Comparison of ENCODE assay signal across 2 mouse cellular contexts in genomic region chr11:116259461-116259860, GRCm38 (mm10).
TF ChIP-seq lines count a peak whose summit lies in the region.

No protein-coding gene starts in this region.

TF ChIP-seq in C2C12, 6 proteins besides CTCF, POLR2A, EP300 and RAD21:
- peak; percentile 57 for TF ChIP-seq MYOD1 (IDR thresholded peaks at IDR 0.05; ENCODE audit: control insufficient read depth, insufficient read length, low read depth)
- no peak for TF ChIP-seq USF1 (IDR thresholded peaks at IDR 0.05; ENCODE audit: low read depth)
- peak; percentile 10 for TF ChIP-seq MAX (IDR thresholded peaks at IDR 0.05)
TF ChIP-seq in C2C12: peak in this region for 2.

TF ChIP-seq in MEL, 35 proteins besides CTCF, POLR2A, EP300 and RAD21:
- TF ChIP-seq ZMIZ1 (IDR thresholded peaks at IDR 0.05; ENCODE audit: low read depth, low read length) (no peak), ZKSCAN1 (IDR thresholded peaks at IDR 0.05; ENCODE audit: low read depth, low read length) (no peak)
TF ChIP-seq in MEL: peak in this region for 0.
